Mouse (Mus musculus) CH12.LX (cell line): ENCODE data around the gene Alpi. TPM values are rescaled to one million over a fixed set of nuclear protein-coding genes. Genes with fewer than 3 reads are reported as not detected.

ENCODE experiments used
- DNase-seq: peaks from one replicate; pipeline ENCODE4 v3.0.0-alpha.2; 2013; ENCODE audit errors: extremely low read depth
- H3K27ac ChIP-seq: 2 replicates; pipeline ENCODE4 v1.5.1; 2012; ENCODE audit warnings: low read depth, mild to moderate bottlenecking, control low read depth, moderate library complexity; ENCODE audit not compliant: insufficient read depth
- H3K27me3 ChIP-seq: replicated peaks from 2 replicates; pipeline ENCODE3; 2012; ENCODE audit warnings: inconsistent platforms
- H3K36me3 ChIP-seq, 2 experiments: replicated peaks in 1 of 2; 2 replicates each; pipeline versions ENCODE3 to v1.6.1; 2012; ENCODE audit warnings: inconsistent platforms in 1 of 2, low read length in 1 of 2, mild to moderate bottlenecking in 1 of 2, mixed read lengths in 1 of 2, moderate library complexity in 1 of 2; ENCODE audit not compliant: control insufficient read depth in 1 of 2, insufficient read depth in 1 of 2
- H3K4me1 ChIP-seq, 2 experiments: 2 replicates each; pipeline ENCODE4 v1.6.1; 2012; ENCODE audit warnings: inconsistent platforms in 1 of 2, moderate library complexity in 1 of 2; ENCODE audit not compliant: insufficient read depth in 2 of 2, control insufficient read depth in 1 of 2
- H3K4me2 ChIP-seq: 2 replicates; pipeline ENCODE4 v1.6.1; 2012; ENCODE audit warnings: low read depth, mild to moderate bottlenecking, control low read depth; ENCODE audit not compliant: poor library complexity, insufficient read depth, severe bottlenecking
- H3K4me3 ChIP-seq, 3 experiments: fragments of 150-350 bp in 1 of 3; sonication (generic) in 1 of 3; replicated peaks in 1 of 3; 2 replicates each; pipeline versions ENCODE3 to v1.5.1; 2011 to 2012; ENCODE audit warnings: low read depth in 2 of 3, low read length in 2 of 3, mild to moderate bottlenecking in 2 of 3, moderate library complexity in 2 of 3, control low read depth in 1 of 3, improper control_type of control experiment in 1 of 3, inconsistent platforms in 1 of 3, mixed read lengths in 1 of 3; ENCODE audit not compliant: poor library complexity in 1 of 3
- H3K79me2 ChIP-seq: replicated peaks from 2 replicates; pipeline ENCODE4 v1.6.1; 2012; ENCODE audit warnings: mild to moderate bottlenecking, moderate library complexity; ENCODE audit not compliant: control insufficient read depth, poor library complexity, insufficient read depth, severe bottlenecking; ENCODE audit errors: extremely low read depth
- H3K9ac ChIP-seq: 2 replicates; pipeline ENCODE4 v1.6.1; 2012; ENCODE audit warnings: low read depth, mild to moderate bottlenecking, control low read depth, moderate library complexity; ENCODE audit not compliant: insufficient read depth
- H3K9me3 ChIP-seq: replicated peaks from 2 replicates; pipeline ENCODE3; 2012; ENCODE audit warnings: low read length, inconsistent platforms, mixed read lengths
- CTCF ChIP-seq, 2 experiments: IDR thresholded peaks in 1 of 2; conservative IDR thresholded peaks in 1 of 2; 2 replicates each; pipeline ENCODE4 v1.5.1; 2011 to 2012; ENCODE audit warnings: low read depth in 2 of 2, low read length in 2 of 2, improper control_type of control experiment in 1 of 2, inconsistent platforms in 1 of 2, mild to moderate bottlenecking in 1 of 2, moderate library complexity in 1 of 2
- E2F4 ChIP-seq: IDR thresholded peaks from 2 replicates; pipeline ENCODE4 v1.6.1; 2011; ENCODE audit warnings: low read depth, low read length, improper control_type of control experiment; ENCODE audit not compliant: insufficient replicate concordance
- GABPA ChIP-seq: IDR thresholded peaks from 2 replicates; pipeline ENCODE4 v1.6.1; 2012; ENCODE audit warnings: low read depth, low read length, improper control_type of control experiment, inconsistent platforms; ENCODE audit not compliant: insufficient replicate concordance
- IRF4 ChIP-seq: IDR thresholded peaks from 2 replicates; pipeline ENCODE4 v1.6.1; 2014; ENCODE audit warnings: low read depth, mild to moderate bottlenecking, inconsistent platforms, low read length, improper control_type of control experiment
- KAT2A ChIP-seq: IDR thresholded peaks from 2 replicates; pipeline ENCODE4 v1.6.1; 2012; ENCODE audit warnings: low read length, improper control_type of control experiment, inconsistent platforms; ENCODE audit not compliant: insufficient replicate concordance
- MAFK ChIP-seq: IDR thresholded peaks from 2 replicates; pipeline ENCODE4 v1.6.1; 2011; ENCODE audit warnings: low read length, improper control_type of control experiment; ENCODE audit not compliant: insufficient replicate concordance
- MAX ChIP-seq: IDR thresholded peaks from 2 replicates; pipeline ENCODE4 v1.6.1; 2011; ENCODE audit warnings: low read length, improper control_type of control experiment
- MAZ ChIP-seq: IDR thresholded peaks from 2 replicates; pipeline ENCODE4 v1.6.1; 2012; ENCODE audit warnings: low read depth, mild to moderate bottlenecking, inconsistent platforms, low read length, improper control_type of control experiment, moderate library complexity
- MEF2A ChIP-seq: IDR thresholded peaks from 2 replicates; pipeline ENCODE4 v1.6.1; 2014; ENCODE audit warnings: low read depth, mild to moderate bottlenecking, inconsistent platforms, low read length, improper control_type of control experiment, borderline replicate concordance
- MYC ChIP-seq: IDR thresholded peaks from 2 replicates; pipeline ENCODE4 v1.6.1; 2011; ENCODE audit warnings: low read depth, mild to moderate bottlenecking, improper control_type of control experiment, low read length
- POLR2AphosphoS2 ChIP-seq: IDR thresholded peaks from 2 replicates; pipeline ENCODE4 v1.6.1; 2011; ENCODE audit warnings: low read depth, low read length, improper control_type of control experiment
- RAD21 ChIP-seq: IDR thresholded peaks from 2 replicates; pipeline ENCODE4 v1.6.1; 2011; ENCODE audit warnings: low read depth, mild to moderate bottlenecking, low read length, improper control_type of control experiment, moderate library complexity
- SMC3 ChIP-seq: IDR thresholded peaks from 2 replicates; pipeline ENCODE4 v1.6.1; 2011; ENCODE audit warnings: low read depth, low read length, improper control_type of control experiment
- TCF12 ChIP-seq: IDR thresholded peaks from 2 replicates; pipeline ENCODE4 v1.6.1; 2014; ENCODE audit warnings: low read depth, mild to moderate bottlenecking, inconsistent platforms, low read length, improper control_type of control experiment
- UBTF ChIP-seq: IDR thresholded peaks from 2 replicates; pipeline ENCODE4 v1.6.1; 2012; ENCODE audit warnings: low read depth, mild to moderate bottlenecking, inconsistent platforms, low read length, improper control_type of control experiment, moderate library complexity
- dilution Hi-C: fragments of 300-500 bp; cut with MboI; formaldehyde crosslinking; loops from 2 replicates; pipeline ENCODE4 v1.14.3; 2020; ENCODE audit warnings: low sequenced_read_pairs; ENCODE audit not compliant: extremely low pct_unique_long_range_greater_than_20kb, extremely low pct_ligation_motif_present
- in situ Hi-C: fragments of 300-500 bp; cut with MboI; formaldehyde crosslinking; loops from 3 replicates; pipeline ENCODE4 v1.14.3; 2019; ENCODE audit warnings: low sequenced_read_pairs, low pct_ligation_motif_present, low pct_unique_long_range_greater_than_20kb, mixed read lengths
- polyA plus RNA-seq: library from polyadenylated mRNA; unstranded; fragments of >175 nt; gene quantifications from 2 replicates; pipeline ENCODE4 v1.2.1, GENCODE M21; 2012; ENCODE audit warnings: low read depth; ENCODE audit not compliant: insufficient read length
- total RNA-seq, 2 experiments: library from RNA; depleted of rRNA; stranded (reverse); fragments of 300-350 nt in 1 of 2; fragments of >200 nt in 1 of 2; gene quantifications; 2 replicates each; pipeline ENCODE4 v1.2.3; 2012 to 2014

The Alpi gene
- total and polyA plus RNA-seq, 3 experiments, result not detected

DNA sequence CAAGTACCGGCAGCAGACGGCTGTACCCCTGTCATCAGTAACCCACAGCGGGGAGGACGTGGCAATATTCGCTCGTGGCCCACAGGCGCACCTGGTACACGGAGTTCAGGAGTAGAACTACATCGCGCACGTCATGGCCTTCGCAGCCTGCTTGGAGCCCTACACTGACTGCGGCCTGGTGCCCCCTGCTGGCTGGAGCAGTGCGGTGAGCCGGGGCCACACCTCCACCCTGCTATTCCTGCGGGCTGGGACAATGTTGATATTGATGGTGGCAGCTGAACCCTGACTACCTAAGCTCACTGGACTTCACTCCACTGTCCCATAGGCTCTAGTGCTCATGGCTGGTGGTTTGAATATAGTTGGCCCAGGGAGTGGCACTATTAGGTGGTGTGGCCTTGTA is 30.7 kb downstream of the Alpi start:
- H3K36me3 ChIP-seq, result no peaks in the 10 kb centered on the region
- in situ Hi-C loops, result no loop called here
- peaks cover 2% of the 10 kb centered on the region for H3K27me3 ChIP-seq
- no peaks in the 10 kb centered on the region for H3K79me2 ChIP-seq
- no peaks in the 10 kb centered on the region for H3K9me3 ChIP-seq
- no peak overlapping the region for H3K4me3 ChIP-seq
- peak; percentile 39 for DNase-seq
- H3K4me1 ChIP-seq, result peaks cover 4 to 5% of the 10 kb centered on the region in 2 experiments; a peak in 2 of 4 replicates
- TF ChIP-seq RAD21 (peak; percentile 50), TCF12 (0 out of 2 replicates have a peak, but pooled peaks have one; percentile 20), SMC3 (peak; percentile 61), UBTF (no peak), CTCF (conservative IDR thresholded peaks at IDR 0.05 in 1 of 2, IDR thresholded peaks at IDR 0.05 in 1 of 2; ENCODE audit: low read depth in 2 of 2, low read length in 2 of 2) (peak; percentile 19 to 79; a peak in 3 of 4 replicates), MEF2A (no peak)
- TF ChIP-seq, all 38 proteins: peak for 4
- Histone ChIP-seq H3K27ac (no peak overlapping the region), H3K9ac (no peak overlapping the region), H3K4me2 (no peak overlapping the region)
- dilution Hi-C loops, result no loop called here

DNA sequence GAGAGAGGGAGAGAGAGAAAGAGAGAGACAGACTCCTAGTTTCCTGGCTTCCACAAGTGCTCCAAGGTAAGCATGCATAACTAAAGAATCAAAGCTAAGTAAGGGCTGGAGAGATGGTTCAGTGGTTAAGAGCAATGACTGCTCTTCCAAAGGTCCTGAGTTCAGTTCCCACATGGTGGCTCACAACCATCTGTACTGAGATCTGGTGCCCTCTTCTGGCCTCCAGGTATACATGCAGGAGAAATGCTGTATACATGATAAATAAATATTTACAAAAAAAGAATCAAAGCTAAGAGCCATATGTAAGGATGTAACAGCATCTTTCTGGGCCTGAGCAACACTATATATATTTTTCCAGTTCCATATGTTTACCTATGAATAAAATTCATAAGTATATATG is 40.5 kb downstream of the Alpi start:
- Histone ChIP-seq H3K9me3 (peaks cover 8% of the 10 kb centered on the region), H3K79me2 (no peaks in the 10 kb centered on the region), H3K27me3 (no peaks in the 10 kb centered on the region), H3K4me2 (no peak overlapping the region)
- DNase-seq, result no peak
- dilution Hi-C loops (no loop called here), in situ Hi-C loops (no loop called here)
- no peak for TF ChIP-seq MEF2A
- no peak for TF ChIP-seq KAT2A
- TF ChIP-seq RAD21, result peak; percentile 3
- TF ChIP-seq CTCF (conservative IDR thresholded peaks at IDR 0.05 in 1 of 2, IDR thresholded peaks at IDR 0.05 in 1 of 2; ENCODE audit: low read depth in 2 of 2, low read length in 2 of 2), result peak in 1 of 2 experiments; percentile 43; a peak in 2 of 4 replicates
- TF ChIP-seq, all 38 proteins: peak for 2
- no peak overlapping the region for H3K27ac ChIP-seq
- no peak overlapping the region for H3K9ac ChIP-seq
- no peak overlapping the region for H3K4me3 ChIP-seq
- H3K4me1 ChIP-seq, result peaks cover 0 to 9% of the 10 kb centered on the region in 2 experiments; a peak in 2 of 4 replicates
- H3K36me3 ChIP-seq, result no peaks in the 10 kb centered on the region

DNA sequence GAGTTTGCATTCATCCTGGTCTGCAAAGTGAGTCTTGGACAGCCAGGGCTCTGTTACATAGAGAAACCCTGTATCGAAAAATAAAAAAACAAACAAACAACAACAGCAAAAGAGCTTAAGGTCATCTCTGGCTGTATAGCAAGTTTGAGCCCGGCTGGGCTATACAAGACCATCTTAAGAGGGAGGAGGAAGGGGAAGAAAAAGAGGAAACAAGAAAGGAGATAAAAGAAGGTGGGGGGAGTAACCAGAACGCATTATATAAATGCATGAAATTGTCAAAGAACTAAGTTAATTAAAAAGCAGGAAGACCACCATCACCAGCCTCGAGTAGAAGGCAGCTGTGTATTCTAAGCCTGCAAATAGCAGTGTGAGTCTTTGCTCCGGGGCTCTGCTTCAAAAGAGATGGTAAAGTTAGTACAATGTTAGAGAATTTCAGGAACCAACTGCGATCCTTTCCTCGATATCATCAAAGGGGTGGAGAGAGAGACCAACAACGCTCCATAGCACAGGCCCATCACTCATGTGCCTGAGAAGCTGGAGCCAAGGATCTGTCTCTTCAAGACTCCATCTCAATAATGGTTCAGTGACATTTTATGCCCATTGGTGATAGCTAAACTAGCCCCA is 42.3 kb downstream of the Alpi start:
- H3K79me2 ChIP-seq, result no peaks in the 10 kb centered on the region
- dilution Hi-C loops (no loop called here), in situ Hi-C loops (no loop called here)

More for the DNA sequence above, 42.3 kb downstream of the Alpi start:
- H3K9ac ChIP-seq, result no peak overlapping the region
- H3K4me1 ChIP-seq, result peaks cover 0 to 9% of the 10 kb centered on the region in 2 experiments; a peak in 2 of 4 replicates
- H3K36me3 ChIP-seq, result no peaks in the 10 kb centered on the region
- no peak overlapping the region for H3K27ac ChIP-seq
- no peak overlapping the region for H3K4me2 ChIP-seq
- no peak overlapping the region for H3K4me3 ChIP-seq
- no peak for TF ChIP-seq MAX
- no peak for TF ChIP-seq E2F4
- no peak for TF ChIP-seq SMC3
- TF ChIP-seq MEF2A, result no peak
- TF ChIP-seq MAFK, result no peak
- no peak for TF ChIP-seq MAZ
- no peak for TF ChIP-seq GABPA
- no peak for TF ChIP-seq IRF4
- no peak for TF ChIP-seq POLR2AphosphoS2
- no peak for TF ChIP-seq MYC
- no peak for DNase-seq
- H3K9me3 ChIP-seq, result peaks cover 8% of the 10 kb centered on the region
- no peaks in the 10 kb centered on the region for H3K27me3 ChIP-seq
